13 mouse cellular contexts compared by ENCODE assay signal in the genomic region with DNA sequence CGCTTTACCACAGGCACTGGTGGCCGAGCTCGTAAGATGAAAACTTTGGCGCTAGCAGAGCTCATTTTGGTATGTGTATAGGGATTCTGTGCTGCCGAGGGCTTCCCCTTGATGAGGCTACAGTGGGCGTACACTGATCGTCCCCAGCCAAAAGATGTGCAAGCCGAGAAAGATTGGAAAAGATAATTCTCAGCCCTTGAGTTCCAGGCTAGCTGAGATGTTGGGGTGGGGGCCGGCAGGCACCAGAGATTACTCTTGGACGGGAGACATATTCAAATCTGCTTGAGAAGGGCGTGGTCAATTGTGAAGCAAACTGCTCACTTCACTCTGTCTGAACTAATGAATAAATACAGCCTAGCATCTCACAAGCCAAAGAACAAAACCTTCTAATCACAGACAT.
DNase-seq lines count a peak whose midpoint lies in the region; ATAC-seq lines count a peak whose summit lies in the region.
"Had no signal": no experiment of that assay in that cellular context is flagged by ENCODE, and none has a peak within 500 bp of the region (broad histone marks: within the 10 kb centered on the region; RNA-seq: fewer than 3 reads in every experiment).

No protein-coding gene starts in this region.

- no peak overlapping the region for H3K9ac ChIP-seq in forebrain, embryonic 15.5 days (replicated peaks)
- H3K9ac ChIP-seq in kidney, embryonic 15.5 days, result no peak overlapping the region
- H3K9ac ChIP-seq: liver, embryonic 15.5 days had no signal

- peak overlapping the region; percentile 12 for H3K4me2 ChIP-seq in forebrain, embryonic 15.5 days (replicated peaks)
- no peak overlapping the region for H3K4me2 ChIP-seq in kidney, embryonic 15.5 days

- peak overlapping the region; percentile 93 for H3K27ac ChIP-seq in heart, embryonic 10.5 days
- peak overlapping the region; percentile 41; the same call in 1 of the 2 replicates for H3K27ac ChIP-seq in forebrain, embryonic 15.5 days (replicated peaks)
- H3K27ac ChIP-seq in kidney, embryonic 15.5 days, result no peak overlapping the region
- H3K27ac ChIP-seq: liver, embryonic 15.5 days had no signal

- peaks cover 85% of the 10 kb centered on the region for H3K4me1 ChIP-seq in heart, embryonic 10.5 days
- peaks cover 59% of the 10 kb centered on the region for H3K4me1 ChIP-seq in forebrain, embryonic 15.5 days
- H3K4me1 ChIP-seq in kidney, embryonic 15.5 days, result peaks cover 62% of the 10 kb centered on the region

- peaks cover under 1% of the 10 kb centered on the region; the same call in 1 of the 2 replicates for H3K36me3 ChIP-seq in heart, embryonic 10.5 days
- no peaks in the 10 kb centered on the region for H3K36me3 ChIP-seq in forebrain, embryonic 15.5 days
- no peaks in the 10 kb centered on the region for H3K36me3 ChIP-seq in kidney, embryonic 15.5 days
- H3K36me3 ChIP-seq: liver, embryonic 15.5 days had no signal

- DNase-seq in heart, embryonic 10.5 days (ENCODE audit: low spot score), result no peak
- no peak for DNase-seq in heart, postnatal 10 days
- DNase-seq in ES-CJ7 (ENCODE audit: low read depth, low spot score) (peak; percentile 60), MN1 (ENCODE audit: low spot score) (no peak)
- DNase-seq: adrenal gland, postnatal 14 days; kidney, adult 9 months; right cerebral cortex, adult 18-20 months; thymus, postnatal 4 days had no signal

- WGBS in heart, embryonic 10.5 days, result 16% methylated on average over 11 of the region's 11 CpGs
- 3% methylated on average over 11 of the region's 11 CpGs for WGBS in forebrain, embryonic 15.5 days
- 49% methylated on average over 11 of the region's 11 CpGs for WGBS in kidney, embryonic 15.5 days

- peak overlapping the region; percentile 60 for H3K4me3 ChIP-seq in heart, embryonic 10.5 days
- peak overlapping the region; percentile 13 for H3K4me3 ChIP-seq in forebrain, embryonic 15.5 days
- no peak overlapping the region for H3K4me3 ChIP-seq in kidney, embryonic 15.5 days (replicated peaks)
- H3K4me3 ChIP-seq: liver, embryonic 15.5 days had no signal

- ATAC-seq in forebrain, embryonic 15.5 days (replicated peaks), result 0 out of 2 replicates have a peak, but pooled peaks have one; percentile 24
- 0 out of 2 replicates have a peak, but pooled peaks have one; percentile 27 for ATAC-seq in megakaryocyte-erythroid progenitor cell, adult 5-6 weeks (replicated peaks; ENCODE audit: low FRiP score, low TSS enrichment, poor library complexity, severe bottlenecking)
- ATAC-seq in kidney, embryonic 15.5 days (replicated peaks; ENCODE audit: low FRiP score), result no peak
- ATAC-seq in monocyte, adult 5-6 weeks (replicated peaks; ENCODE audit: insufficient number of reproducible peaks, low FRiP score, low TSS enrichment, poor library complexity, severe bottlenecking), result no peak

- H3K27me3 ChIP-seq in heart, embryonic 10.5 days (ENCODE audit: insufficient read depth, poor library complexity, severe bottlenecking), result no peaks in the 10 kb centered on the region
- H3K27me3 ChIP-seq in forebrain, embryonic 15.5 days, result no peaks in the 10 kb centered on the region; the same call in 1 of the 2 replicates
- no peaks in the 10 kb centered on the region for H3K27me3 ChIP-seq in kidney, embryonic 15.5 days

- H3K9me3 ChIP-seq in heart, embryonic 10.5 days, result no peaks in the 10 kb centered on the region
- H3K9me3 ChIP-seq in forebrain, embryonic 15.5 days, result no peaks in the 10 kb centered on the region
- H3K9me3 ChIP-seq in kidney, embryonic 15.5 days (replicated peaks), result no peaks in the 10 kb centered on the region
- H3K9me3 ChIP-seq: liver, embryonic 15.5 days had no signal

- intact Hi-C loops in heart, postnatal 10 days (cut with DNase I), result loop anchor here (5.0 kb wide), 3 partner anchors 36 to 319 kb away; a partner anchor contains a TSS

Comparison
In these comparisons a context has a peak if more than half of its experiments do, and no peak if none do; other contexts are left out.
1. ATAC-seq: peak in forebrain, embryonic 15.5 days (single experiment) and megakaryocyte-erythroid progenitor cell, adult 5-6 weeks (single experiment); none in kidney, embryonic 15.5 days (single experiment) and monocyte, adult 5-6 weeks (single experiment).